Mouse (Mus musculus): ENCODE measurements around the gene Mark3.

The Mark3 gene

DNA sequence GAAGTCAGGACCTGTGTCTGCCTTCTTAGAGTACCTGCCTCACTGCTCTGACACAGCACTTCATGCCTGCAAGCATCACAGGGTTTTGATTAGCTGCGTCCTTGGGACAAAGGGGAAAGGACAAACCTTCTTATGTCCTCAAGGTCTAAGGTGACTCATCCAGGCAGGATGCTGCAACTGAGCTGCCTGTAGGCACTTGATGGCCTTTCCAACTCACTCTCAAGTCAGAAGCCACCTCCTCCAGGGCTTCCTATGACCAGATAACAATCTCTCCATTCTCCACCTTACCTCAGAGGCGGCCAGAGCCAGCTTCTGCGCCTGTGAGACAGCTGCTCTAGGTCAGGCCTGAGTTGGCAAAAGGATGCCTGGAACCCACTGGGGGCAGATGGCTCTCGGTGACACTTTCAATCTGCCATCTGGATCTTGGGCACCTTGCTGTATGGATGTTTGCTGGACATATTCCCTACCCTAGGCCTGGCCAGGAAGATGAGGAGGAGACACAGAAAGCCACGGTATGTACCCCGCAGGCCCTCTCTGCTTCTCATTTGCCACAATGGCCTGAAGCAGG is 124.1 kb downstream of the Mark3 start:
- DNase-seq (ENCODE audit: low spot score) = no peak

DNA sequence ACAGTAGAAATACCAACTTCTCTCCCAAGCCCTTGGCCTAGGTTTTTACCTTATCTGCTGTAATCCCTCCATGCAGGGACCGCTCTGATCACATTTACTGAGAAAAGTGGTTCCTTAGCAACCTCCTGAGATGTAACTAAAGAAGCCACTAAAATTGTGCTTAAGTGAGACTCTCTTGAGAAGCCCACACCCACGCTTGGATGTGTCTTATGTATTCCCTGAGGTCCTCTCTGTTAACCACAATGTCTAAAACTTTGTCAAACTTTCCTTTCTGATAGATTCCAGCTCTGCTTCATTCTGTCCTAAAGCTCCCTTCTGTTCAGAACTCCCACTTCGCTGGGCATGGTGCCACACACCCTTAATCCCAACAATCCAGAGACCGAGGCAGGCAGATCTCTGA is 125.2 kb downstream of the Mark3 start:
- no peak for DNase-seq (ENCODE audit: low spot score)

- DNase-seq (ENCODE audit: low spot score) = no peak
Measured at GRCm38 (mm10) chr12:111700920-111701458, 126.7 kb downstream of the Mark3 start.

DNA sequence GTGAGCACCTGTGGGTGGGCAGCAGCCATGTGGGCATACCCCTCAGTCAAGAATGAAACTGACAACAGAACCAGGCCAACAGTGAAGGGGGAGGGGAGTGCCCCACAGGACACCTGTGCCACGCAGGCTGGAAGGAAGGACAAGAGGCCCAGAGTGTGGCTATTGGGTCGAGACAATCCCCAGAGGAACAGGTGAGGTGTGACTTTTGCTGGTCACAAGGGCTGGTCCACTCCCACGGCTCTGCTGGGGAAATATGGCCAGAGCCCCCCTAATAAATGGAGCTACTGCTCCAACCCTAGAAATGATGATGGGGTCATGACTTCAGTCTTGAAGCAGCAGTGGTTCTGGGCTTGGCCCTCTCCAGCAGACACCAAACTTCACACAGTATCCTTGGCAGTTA is 129.0 kb downstream of the Mark3 start:
- DNase-seq (ENCODE audit: low spot score) = no peak

GRCm38 (mm10) chr12:111704609-111705008 is 130.3 kb downstream of the Mark3 start:
- peak; percentile 48 for DNase-seq (ENCODE audit: low spot score)

- no peak for DNase-seq (ENCODE audit: low spot score)
Measured at GRCm38 (mm10) chr12:111705186-111705973, 131.1 kb downstream of the Mark3 start.
